In genomic region chr2:156311441-156311840, GRCm38 (mm10) we compare ENCODE assay signal across 8 mouse cellular contexts. TPM values are rescaled to one million over a fixed set of nuclear protein-coding genes. Genes with fewer than 3 reads are reported as not detected.
DNase-seq lines count a peak whose midpoint lies in the region; ATAC-seq and TF ChIP-seq lines count a peak whose summit lies in the region.

No protein-coding gene starts in this region.

- WGBS in kidney, embryonic 14.5 days = 22% methylated on average over 8 of the region's 8 CpGs
- WGBS in hindbrain, embryonic 14.5 days = 21% methylated on average over 8 of the region's 8 CpGs
- WGBS in midbrain, postnatal 0 days = 20% methylated on average over 8 of the region's 8 CpGs

- TF ChIP-seq CTCF in midbrain, postnatal 0 days (IDR thresholded peaks at IDR 0.05) = 0 out of 2 replicates have a peak, but pooled peaks have one; percentile 13

- no peaks in the 10 kb centered on the region for H3K9me3 ChIP-seq in kidney, embryonic 14.5 days (ENCODE audit: control insufficient read depth, low read length)
- no peaks in the 10 kb centered on the region for H3K9me3 ChIP-seq in hindbrain, embryonic 14.5 days (ENCODE audit: control insufficient read depth, low read length)
- no peaks in the 10 kb centered on the region for H3K9me3 ChIP-seq in midbrain, postnatal 0 days (ENCODE audit: low read length)

- no peak for ATAC-seq in kidney, embryonic 14.5 days (ENCODE audit: low FRiP score, low TSS enrichment)
- no peak for ATAC-seq in hindbrain, embryonic 14.5 days (ENCODE audit: low FRiP score)
- peak; percentile 12; the same call in 1 of the 2 replicates for ATAC-seq in midbrain, postnatal 0 days (ENCODE audit: low FRiP score)

- DNase-seq in kidney, postnatal 4 days = no peak
- DNase-seq in NIH3T3 (ENCODE audit: low read depth) = peak; percentile 24
- DNase-seq in hindbrain, embryonic 14.5 days (ENCODE audit: low spot score) = no peak
- peak; percentile 51 for DNase-seq in midbrain, postnatal 0 days (ENCODE audit: low spot score)
- no peak for DNase-seq in left cerebral cortex, adult 9 months (ENCODE audit: low spot score in 2 of 2)
- no peak for DNase-seq in cerebellum, adult 18-20 months
- DNase-seq in left cerebral cortex, postnatal 10 days (ENCODE audit: extremely low spot score in 1 of 2, low spot score in 2 of 2) = no peak

- H3K36me3 ChIP-seq in kidney, embryonic 14.5 days (ENCODE audit: control insufficient read depth, insufficient read depth, low read length) = 0 out of 2 replicates have a peak, but pooled peaks cover 3% of the 10 kb centered on the region
- peaks cover 21% of the 10 kb centered on the region; the same call in 1 of the 2 replicates for H3K36me3 ChIP-seq in hindbrain, embryonic 14.5 days (replicated peaks; ENCODE audit: control insufficient read depth, insufficient read depth)
- no peaks in the 10 kb centered on the region for H3K36me3 ChIP-seq in midbrain, postnatal 0 days (ENCODE audit: insufficient read depth, low read length)

- intact Hi-C loops in left cerebral cortex, postnatal 10 days (cut with DNase I) = no loop called here

- H3K27ac ChIP-seq in kidney, embryonic 14.5 days (ENCODE audit: low read depth, low read length) = peak overlapping the region; percentile 98
- H3K27ac ChIP-seq in hindbrain, embryonic 14.5 days = peak overlapping the region; percentile 97
- peak overlapping the region; percentile 97 for H3K27ac ChIP-seq in midbrain, postnatal 0 days (ENCODE audit: low read depth, low read length)

- H3K4me2 ChIP-seq in kidney, embryonic 14.5 days (replicated peaks; ENCODE audit: low read depth, low read length) = peak overlapping the region; percentile 77
- peak overlapping the region; percentile 86 for H3K4me2 ChIP-seq in hindbrain, embryonic 14.5 days (replicated peaks)
- H3K4me2 ChIP-seq in midbrain, postnatal 0 days (ENCODE audit: low read depth, low read length, poor library complexity, severe bottlenecking) = peak overlapping the region; percentile 77

- no peaks in the 10 kb centered on the region; the same call in 1 of the 2 replicates for H3K4me1 ChIP-seq in kidney, embryonic 14.5 days (ENCODE audit: control insufficient read depth, insufficient read depth, low read length)
- peaks cover 13% of the 10 kb centered on the region; the same call in 1 of the 2 replicates for H3K4me1 ChIP-seq in hindbrain, embryonic 14.5 days (replicated peaks; ENCODE audit: control insufficient read depth, insufficient read depth, low read length)
- no peaks in the 10 kb centered on the region for H3K4me1 ChIP-seq in midbrain, postnatal 0 days (ENCODE audit: insufficient read depth, low read length)

- peak overlapping the region; percentile 64 for H3K4me3 ChIP-seq in kidney, embryonic 14.5 days (ENCODE audit: low read length)
- H3K4me3 ChIP-seq in hindbrain, embryonic 14.5 days (replicated peaks; ENCODE audit: low read length) = peak overlapping the region; percentile 94
- peak overlapping the region; percentile 89 for H3K4me3 ChIP-seq in midbrain, postnatal 0 days (ENCODE audit: low read depth, low read length)

- no peaks in the 10 kb centered on the region for H3K27me3 ChIP-seq in kidney, embryonic 14.5 days (ENCODE audit: control insufficient read depth, insufficient read depth, low read length)
- no peaks in the 10 kb centered on the region for H3K27me3 ChIP-seq in hindbrain, embryonic 14.5 days (ENCODE audit: control insufficient read depth, insufficient read depth, low read length)
- no peaks in the 10 kb centered on the region for H3K27me3 ChIP-seq in midbrain, postnatal 0 days (ENCODE audit: insufficient read depth, low read length)

- H3K9ac ChIP-seq in kidney, embryonic 14.5 days (ENCODE audit: low read depth, low read length) = peak overlapping the region; percentile 88
- peak overlapping the region; percentile 97 for H3K9ac ChIP-seq in hindbrain, embryonic 14.5 days
- H3K9ac ChIP-seq in midbrain, postnatal 0 days (replicated peaks; ENCODE audit: low read length, poor library complexity, severe bottlenecking) = peak overlapping the region; percentile 93

RNA-seq across cellular contexts. Expression of gene Cnbd2, which starts 0.7 kb away (rescaled TPM):
- 4.5 and 6.4 TPM in 2 replicates for polyA plus RNA-seq in kidney, embryonic 14.5 days (2014; fragmentation: Nextera tagmentation; extraction: Ambion mirVana)
- polyA plus RNA-seq in hindbrain, embryonic 14.5 days (2014; fragmentation: Nextera tagmentation; extraction: Ambion mirVana) = 5.8 and 8.0 TPM in 2 replicates
- total RNA-seq in midbrain, postnatal 0 days (2014; rRNA removed) = 3.2 and 3.3 TPM in 2 replicates
- 8.9 and 10.0 TPM in 2 replicates for polyA plus RNA-seq in midbrain, postnatal 0 days (2015; fragmentation: Nextera tagmentation; extraction: Ambion mirVana)
- 1 to 10 TPM; 4.7 to 6.7 TPM for total RNA-seq in left cerebral cortex, postnatal 10 days (2021)

RNA-seq across cellular contexts. Expression of gene Scand1, which starts 1.1 kb away (rescaled TPM):
- polyA plus RNA-seq in kidney, embryonic 14.5 days (2014; fragmentation: Nextera tagmentation; extraction: Ambion mirVana) = 74.2 TPM in 2 replicates
- 93.0 and 104 TPM in 2 replicates for polyA plus RNA-seq in hindbrain, embryonic 14.5 days (2014; fragmentation: Nextera tagmentation; extraction: Ambion mirVana)
- total RNA-seq in midbrain, postnatal 0 days (2014; rRNA removed) = 268 and 307 TPM in 2 replicates
- 132 and 145 TPM in 2 replicates for polyA plus RNA-seq in midbrain, postnatal 0 days (2015; fragmentation: Nextera tagmentation; extraction: Ambion mirVana)
- 100 to 1,000 TPM; 105 to 117 TPM for total RNA-seq in left cerebral cortex, postnatal 10 days (2021)

Comparison
In these comparisons a context has a peak if more than half of its experiments do, and no peak if none do; other contexts are left out.
1. DNase-seq: peak in NIH3T3 (single experiment) and midbrain, postnatal 0 days (single experiment); none in kidney, postnatal 4 days (0 of 2), hindbrain, embryonic 14.5 days (single experiment), left cerebral cortex, adult 9 months (0 of 2), cerebellum, adult 18-20 months (0 of 2) and left cerebral cortex, postnatal 10 days (0 of 2).
2. Peak in every context shown above with its lines, with median percentiles within 50 percentile points of each other: H3K27ac ChIP-seq, H3K4me2 ChIP-seq, H3K4me3 ChIP-seq and H3K9ac ChIP-seq.